Mouse (Mus musculus) bone marrow, adult 2 months (tissue): ENCODE measurements around the gene Ankrd36.

ENCODE experiments used
- CTCF ChIP-seq: fragments of 200-500 bp; IDR thresholded peaks from 2 replicates; pipeline ENCODE4 v1.5.1; 2011; ENCODE audit warnings: low read length, control low read depth; ENCODE audit not compliant: control insufficient read depth, insufficient read depth
- POLR2A ChIP-seq: fragments of 200-500 bp; IDR thresholded peaks from 2 replicates; pipeline ENCODE4 v1.6.1; 2011; ENCODE audit warnings: low read depth, mild to moderate bottlenecking, control low read depth, low read length, borderline replicate concordance; ENCODE audit not compliant: control insufficient read depth

- no peak for TF ChIP-seq POLR2A
- no peak for TF ChIP-seq CTCF
Measured at GRCm38 (mm10) chr11:5530717-5531116, 38.8 kb upstream of the Ankrd36 start.
